Mouse (Mus musculus) cortical plate, adult 2 months (tissue): Measurements from ENCODE around the gene Kank1.

Experiments
- CTCF ChIP-seq: fragments of 200-500 bp; IDR thresholded peaks from 2 replicates; pipeline ENCODE4 v1.5.1; 2011; ENCODE audit warnings: mild to moderate bottlenecking, control low read depth, low read length; ENCODE audit not compliant: insufficient read depth; ENCODE audit errors: extremely low read depth
- POLR2A ChIP-seq: fragments of 200-500 bp; IDR thresholded peaks from 2 replicates; pipeline ENCODE4 v1.6.1; 2011; ENCODE audit warnings: mild to moderate bottlenecking, low read length, control low read depth; ENCODE audit not compliant: insufficient read depth; ENCODE audit errors: extremely low read depth

DNA sequence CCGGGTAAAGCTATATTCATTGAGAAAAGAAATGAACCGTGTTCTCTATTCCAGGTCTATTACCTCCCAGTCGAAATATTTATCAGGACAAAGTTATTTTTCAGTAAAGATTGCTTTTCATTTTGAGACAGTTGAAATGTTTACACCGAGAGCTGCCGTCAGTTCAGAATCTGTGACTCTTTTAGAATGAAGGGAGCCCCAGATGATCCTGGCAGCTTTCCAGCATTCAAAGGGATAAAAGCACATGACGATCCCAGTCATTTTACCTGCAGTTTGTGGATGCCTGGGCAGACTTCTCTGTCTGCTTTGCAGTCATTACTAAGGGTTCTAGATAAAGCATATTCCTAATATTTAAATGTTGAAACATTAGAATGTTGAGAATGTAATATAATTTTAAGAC is 107.6 kb downstream of the Kank1 start:
- TF ChIP-seq CTCF (no peak), POLR2A (no peak)
